Mouse (Mus musculus): ENCODE measurements at regions not wholly inside any gene's neighbourhood (a gene's known extent, or its start where the extent isn't known, plus 50 kb on each side); places are given as distances from the start of the nearest gene placed in this dataset.

GRCm38 (mm10) chr15:63411771-63412118 lies 433.2 kb downstream of the Gsdmc2 start:
- Histone ChIP-seq H3K4me1 (ENCODE audit: control insufficient read depth, insufficient read depth, low read length) (no peaks in the 10 kb centered on the region), H3K9ac (ENCODE audit: low read depth, poor library complexity, severe bottlenecking) (no peak overlapping the region), H3K27me3 (ENCODE audit: control insufficient read depth, insufficient read depth, low read length, poor library complexity, severe bottlenecking) (no peaks in the 10 kb centered on the region), H3K36me3 (ENCODE audit: control insufficient read depth, insufficient read depth, low read length, poor library complexity, severe bottlenecking) (no peaks in the 10 kb centered on the region), H3K4me3 (ENCODE audit: low read depth, low read length) (no peak overlapping the region), H3K27ac (ENCODE audit: insufficient read depth, low read length) (no peak overlapping the region), H3K9me3 (replicated peaks; ENCODE audit: control insufficient read depth, insufficient read depth, low read length, poor library complexity, severe bottlenecking) (no peaks in the 10 kb centered on the region)
- TF ChIP-seq CTCF (IDR thresholded peaks at IDR 0.05; ENCODE audit: low read depth, low read length): no peak
- TF ChIP-seq POLR2A (IDR thresholded peaks at IDR 0.05; ENCODE audit: insufficient read depth, low read length): no peak
- TF ChIP-seq EP300 (IDR thresholded peaks at IDR 0.05; ENCODE audit: insufficient read depth, low read depth, low read length): no peak

- Histone ChIP-seq H3K9me3 (replicated peaks; ENCODE audit: control insufficient read depth, insufficient read depth, low read length, poor library complexity, severe bottlenecking) (no peaks in the 10 kb centered on the region), H3K27ac (ENCODE audit: insufficient read depth, low read length) (no peak overlapping the region), H3K9ac (ENCODE audit: low read depth, poor library complexity, severe bottlenecking) (no peak overlapping the region), H3K36me3 (ENCODE audit: control insufficient read depth, insufficient read depth, low read length, poor library complexity, severe bottlenecking) (no peaks in the 10 kb centered on the region), H3K27me3 (ENCODE audit: control insufficient read depth, insufficient read depth, low read length, poor library complexity, severe bottlenecking) (no peaks in the 10 kb centered on the region), H3K4me3 (ENCODE audit: low read depth, low read length) (no peak overlapping the region), H3K4me1 (ENCODE audit: control insufficient read depth, insufficient read depth, low read length) (no peaks in the 10 kb centered on the region)
- TF ChIP-seq EP300 (IDR thresholded peaks at IDR 0.05; ENCODE audit: insufficient read depth, low read depth, low read length): no peak
- TF ChIP-seq CTCF (IDR thresholded peaks at IDR 0.05; ENCODE audit: low read depth, low read length): no peak
- no peak for TF ChIP-seq POLR2A (IDR thresholded peaks at IDR 0.05; ENCODE audit: insufficient read depth, low read length)
Observed at GRCm38 (mm10) chr15:63410994-63411770, 433.8 kb downstream of the Gsdmc2 start.

DNA sequence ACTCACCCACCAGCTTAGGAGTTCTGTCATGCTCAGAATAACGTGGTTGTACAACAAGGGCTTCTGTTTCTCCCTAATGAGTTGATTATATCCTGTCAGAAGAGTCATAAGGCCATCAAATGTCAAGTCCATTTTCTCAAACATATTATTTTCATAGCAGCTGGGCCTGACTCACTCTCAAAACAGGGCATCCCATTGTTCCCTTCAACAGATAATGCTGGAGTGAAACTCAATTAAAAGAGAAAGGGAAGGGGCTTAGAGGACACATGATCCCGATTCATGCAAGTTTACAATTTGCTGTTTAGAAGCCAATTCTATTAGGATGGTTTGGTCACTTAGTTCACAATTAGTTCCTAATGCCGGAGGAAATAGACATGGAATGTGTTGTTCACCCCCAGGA lies 444.5 kb downstream of the Gsdmc2 start:
- TF ChIP-seq CTCF (IDR thresholded peaks at IDR 0.05; ENCODE audit: low read depth, low read length) (no peak), POLR2A (IDR thresholded peaks at IDR 0.05; ENCODE audit: insufficient read depth, low read length) (no peak), EP300 (IDR thresholded peaks at IDR 0.05; ENCODE audit: insufficient read depth, low read depth, low read length) (no peak)
- Histone ChIP-seq H3K36me3 (ENCODE audit: control insufficient read depth, insufficient read depth, low read length, poor library complexity, severe bottlenecking) (no peaks in the 10 kb centered on the region), H3K27me3 (ENCODE audit: control insufficient read depth, insufficient read depth, low read length, poor library complexity, severe bottlenecking) (no peaks in the 10 kb centered on the region), H3K4me1 (ENCODE audit: control insufficient read depth, insufficient read depth, low read length) (no peaks in the 10 kb centered on the region), H3K9me3 (replicated peaks; ENCODE audit: control insufficient read depth, insufficient read depth, low read length, poor library complexity, severe bottlenecking) (no peaks in the 10 kb centered on the region), H3K27ac (ENCODE audit: insufficient read depth, low read length) (no peak overlapping the region), H3K9ac (ENCODE audit: low read depth, poor library complexity, severe bottlenecking) (no peak overlapping the region), H3K4me3 (ENCODE audit: low read depth, low read length) (no peak overlapping the region)

DNA sequence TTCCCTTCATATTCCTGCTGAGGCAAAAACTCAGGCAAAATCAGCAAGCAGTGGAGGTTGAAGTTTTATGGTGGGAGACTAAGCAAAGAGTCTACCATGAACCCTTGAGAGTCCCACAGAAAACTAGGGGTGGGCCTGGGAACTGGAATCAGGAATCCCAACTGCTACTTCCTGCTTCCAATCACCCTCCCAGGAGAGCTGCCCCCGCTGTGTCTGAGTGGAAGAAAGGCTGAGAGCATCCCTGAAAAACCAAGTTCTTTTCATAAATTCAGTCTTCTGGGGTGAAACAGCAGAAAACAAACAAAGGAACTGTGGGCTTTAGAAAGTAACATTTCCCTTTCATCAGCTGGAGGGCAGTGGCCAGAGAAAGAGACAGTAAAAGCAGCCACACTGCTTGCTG lies 445.0 kb downstream of the Gsdmc2 start:
- no peaks in the 10 kb centered on the region for H3K36me3 ChIP-seq (ENCODE audit: control insufficient read depth, insufficient read depth, low read length, poor library complexity, severe bottlenecking)
- no peak overlapping the region for H3K27ac ChIP-seq (ENCODE audit: insufficient read depth, low read length)
- TF ChIP-seq EP300 (IDR thresholded peaks at IDR 0.05; ENCODE audit: insufficient read depth, low read depth, low read length): no peak
- no peak for TF ChIP-seq POLR2A (IDR thresholded peaks at IDR 0.05; ENCODE audit: insufficient read depth, low read length)
- TF ChIP-seq CTCF (IDR thresholded peaks at IDR 0.05; ENCODE audit: low read depth, low read length): no peak

GRCm38 (mm10) chr15:63397485-63397884 lies 447.5 kb downstream of the Gsdmc2 start:
- H3K9me3 ChIP-seq (replicated peaks; ENCODE audit: control insufficient read depth, insufficient read depth, low read length, poor library complexity, severe bottlenecking): no peaks in the 10 kb centered on the region
- H3K36me3 ChIP-seq (ENCODE audit: control insufficient read depth, insufficient read depth, low read length, poor library complexity, severe bottlenecking): no peaks in the 10 kb centered on the region
- H3K9ac ChIP-seq (ENCODE audit: low read depth, poor library complexity, severe bottlenecking): no peak overlapping the region
- no peaks in the 10 kb centered on the region for H3K27me3 ChIP-seq (ENCODE audit: control insufficient read depth, insufficient read depth, low read length, poor library complexity, severe bottlenecking)
- no peak overlapping the region for H3K27ac ChIP-seq (ENCODE audit: insufficient read depth, low read length)
- TF ChIP-seq EP300 (IDR thresholded peaks at IDR 0.05; ENCODE audit: insufficient read depth, low read depth, low read length) (no peak), POLR2A (IDR thresholded peaks at IDR 0.05; ENCODE audit: insufficient read depth, low read length) (no peak), CTCF (IDR thresholded peaks at IDR 0.05; ENCODE audit: low read depth, low read length) (no peak)
- H3K4me1 ChIP-seq (ENCODE audit: control insufficient read depth, insufficient read depth, low read length): no peaks in the 10 kb centered on the region
- H3K4me3 ChIP-seq (ENCODE audit: low read depth, low read length): no peak overlapping the region

More for the DNA sequence above, 445.0 kb downstream of the Gsdmc2 start:
- Histone ChIP-seq H3K27me3 (ENCODE audit: control insufficient read depth, insufficient read depth, low read length, poor library complexity, severe bottlenecking) (no peaks in the 10 kb centered on the region), H3K9me3 (replicated peaks; ENCODE audit: control insufficient read depth, insufficient read depth, low read length, poor library complexity, severe bottlenecking) (no peaks in the 10 kb centered on the region), H3K4me1 (ENCODE audit: control insufficient read depth, insufficient read depth, low read length) (no peaks in the 10 kb centered on the region), H3K4me3 (ENCODE audit: low read depth, low read length) (no peak overlapping the region), H3K9ac (ENCODE audit: low read depth, poor library complexity, severe bottlenecking) (no peak overlapping the region)

DNA sequence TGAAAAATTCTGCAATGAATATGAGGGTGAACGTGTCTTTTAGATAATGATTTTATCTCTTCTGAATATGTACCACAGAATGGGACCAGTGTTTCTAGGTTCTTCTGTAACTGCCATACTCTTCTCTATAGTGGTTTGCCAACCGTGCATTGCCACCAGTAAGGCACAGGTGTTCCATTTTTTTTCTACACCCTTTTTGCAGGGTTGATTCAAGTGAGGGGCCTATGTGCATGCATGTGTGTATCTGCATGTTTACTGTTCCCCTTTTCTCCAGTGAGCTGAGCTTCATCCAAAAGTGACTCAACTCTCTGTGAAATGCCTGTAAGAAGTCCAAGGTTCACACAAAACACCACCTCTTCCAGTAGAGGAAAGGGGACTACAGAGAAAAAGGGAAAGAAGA lies 467.7 kb downstream of the Gsdmc2 start:
- H3K27me3 ChIP-seq (ENCODE audit: control insufficient read depth, insufficient read depth, low read length, poor library complexity, severe bottlenecking): no peaks in the 10 kb centered on the region
- TF ChIP-seq POLR2A (IDR thresholded peaks at IDR 0.05; ENCODE audit: insufficient read depth, low read length) (no peak), CTCF (IDR thresholded peaks at IDR 0.05; ENCODE audit: low read depth, low read length) (no peak), EP300 (IDR thresholded peaks at IDR 0.05; ENCODE audit: insufficient read depth, low read depth, low read length) (no peak)
- H3K36me3 ChIP-seq (ENCODE audit: control insufficient read depth, insufficient read depth, low read length, poor library complexity, severe bottlenecking): no peaks in the 10 kb centered on the region
- no peak overlapping the region for H3K9ac ChIP-seq (ENCODE audit: low read depth, poor library complexity, severe bottlenecking)
- no peaks in the 10 kb centered on the region for H3K9me3 ChIP-seq (replicated peaks; ENCODE audit: control insufficient read depth, insufficient read depth, low read length, poor library complexity, severe bottlenecking)
- no peaks in the 10 kb centered on the region for H3K4me1 ChIP-seq (ENCODE audit: control insufficient read depth, insufficient read depth, low read length)
- no peak overlapping the region for H3K27ac ChIP-seq (ENCODE audit: insufficient read depth, low read length)
- H3K4me3 ChIP-seq (ENCODE audit: low read depth, low read length): no peak overlapping the region
